Mouse (Mus musculus) midbrain, embryonic 13.5 days (tissue): Measurements from ENCODE around the gene Ptpn4. TPM values are rescaled to one million over a fixed set of nuclear protein-coding genes. Genes with fewer than 3 reads are reported as not detected.

Experiments
- ATAC-seq: fragments of 200-750 bp; cut with Nextera tagmentation; 2 replicates; pipeline ENCODE4 v1.8.0; 2017; ENCODE audit warnings: mild to moderate bottlenecking, moderate TSS enrichment, moderate library complexity
- H3K27ac ChIP-seq: fragments of 300-500 bp; sonication (generic); 2 replicates; pipeline ENCODE4 v1.5.1; 2015; ENCODE audit warnings: inconsistent platforms, mild to moderate bottlenecking, moderate library complexity
- H3K27me3 ChIP-seq: fragments of 300-500 bp; sonication (generic); 2 replicates; pipeline ENCODE4 v1.6.1; 2015; ENCODE audit warnings: mild to moderate bottlenecking, inconsistent platforms
- H3K36me3 ChIP-seq: fragments of 300-500 bp; sonication (generic); 2 replicates; pipeline ENCODE4 v1.6.1; 2015; ENCODE audit warnings: mild to moderate bottlenecking, inconsistent platforms
- H3K4me1 ChIP-seq: fragments of 300-500 bp; sonication (generic); replicated peaks from 2 replicates; pipeline ENCODE4 v1.6.1; 2015; ENCODE audit warnings: inconsistent platforms
- H3K4me2 ChIP-seq: fragments of 300-500 bp; sonication (generic); replicated peaks from 2 replicates; pipeline ENCODE4 v1.6.1; 2015; ENCODE audit warnings: moderate library complexity, mild to moderate bottlenecking, inconsistent platforms
- H3K4me3 ChIP-seq: fragments of 300-500 bp; sonication (generic); replicated peaks from 2 replicates; pipeline ENCODE4 v1.5.1; 2015; ENCODE audit warnings: mild to moderate bottlenecking, inconsistent platforms
- H3K9ac ChIP-seq: fragments of 300-500 bp; sonication (generic); replicated peaks from 2 replicates; pipeline ENCODE4 v1.6.1; 2015; ENCODE audit warnings: mild to moderate bottlenecking, inconsistent platforms
- H3K9me3 ChIP-seq: fragments of 300-500 bp; sonication (generic); 2 replicates; pipeline ENCODE4 v1.6.1; 2016; ENCODE audit warnings: mild to moderate bottlenecking, inconsistent platforms
- WGBS: fragments of 180-500 bp; shearing (Covaris S2); methylation state at CpG from one replicate; pipeline ENCODE4 v1.1.7; 2015; 5-methylcytosine and 5-hydroxymethylcytosine counted together
- polyA plus RNA-seq: library from polyadenylated mRNA; unstranded; fragments of >200 nt; fragmentation: Nextera tagmentation; extraction: Ambion mirVana; gene quantifications from 2 replicates; pipeline ENCODE4 v1.2.1, GENCODE M21; 2015

Gene Ptpn4
- polyA plus RNA-seq, 1 experiment from 2014 or later = 11.8 TPM

- no peak overlapping the region for H3K4me3 ChIP-seq
- peaks cover 15% of the 10 kb centered on the region for H3K36me3 ChIP-seq
- ATAC-seq = no peak
- WGBS = 93% methylated on average over 7 of the region's 7 CpGs
- no peaks in the 10 kb centered on the region for H3K4me1 ChIP-seq
- H3K27me3 ChIP-seq = no peaks in the 10 kb centered on the region
- no peak overlapping the region for H3K4me2 ChIP-seq
- H3K9me3 ChIP-seq = no peaks in the 10 kb centered on the region
- H3K27ac ChIP-seq = no peak overlapping the region
- no peak overlapping the region for H3K9ac ChIP-seq
Observed at GRCm38 (mm10) chr1:119666904-119667303, 170.5 kb downstream of the Ptpn4 start.

GRCm38 (mm10) chr1:119654307-119654706, 183.1 kb downstream of the Ptpn4 start:
- Histone ChIP-seq H3K9me3 (no peaks in the 10 kb centered on the region), H3K27ac (no peak overlapping the region), H3K9ac (no peak overlapping the region), H3K27me3 (no peaks in the 10 kb centered on the region), H3K4me1 (0 out of 2 replicates have a peak, but pooled peaks cover under 1% of the 10 kb centered on the region), H3K4me2 (no peak overlapping the region), H3K4me3 (no peak overlapping the region), H3K36me3 (peaks cover 3% of the 10 kb centered on the region; the same call in 1 of the 2 replicates)
- WGBS = 91% methylated on average over 2 of the region's 2 CpGs
- ATAC-seq = no peak

GRCm38 (mm10) chr1:119650386-119650785, 187.0 kb downstream of the Ptpn4 start:
- H3K36me3 ChIP-seq = no peaks in the 10 kb centered on the region
- no peaks in the 10 kb centered on the region for H3K9me3 ChIP-seq
- 89% methylated on average over 5 of the region's 5 CpGs for WGBS
- H3K4me1 ChIP-seq = peaks cover 18% of the 10 kb centered on the region
- ATAC-seq = no peak
- no peak overlapping the region for H3K27ac ChIP-seq
- H3K27me3 ChIP-seq = no peaks in the 10 kb centered on the region
- H3K9ac ChIP-seq = no peak overlapping the region
- no peak overlapping the region for H3K4me2 ChIP-seq
- H3K4me3 ChIP-seq = no peak overlapping the region

GRCm38 (mm10) chr1:119649627-119650026, 187.8 kb downstream of the Ptpn4 start:
- H3K4me1 ChIP-seq = peaks cover 18% of the 10 kb centered on the region
- no peaks in the 10 kb centered on the region for H3K36me3 ChIP-seq
- no peaks in the 10 kb centered on the region for H3K27me3 ChIP-seq
- H3K4me2 ChIP-seq = no peak overlapping the region
- H3K4me3 ChIP-seq = no peak overlapping the region
- H3K9ac ChIP-seq = no peak overlapping the region
- WGBS = 82% methylated on average over 2 of the region's 2 CpGs
- no peak overlapping the region for H3K27ac ChIP-seq
- ATAC-seq = no peak
- no peaks in the 10 kb centered on the region for H3K9me3 ChIP-seq

DNA sequence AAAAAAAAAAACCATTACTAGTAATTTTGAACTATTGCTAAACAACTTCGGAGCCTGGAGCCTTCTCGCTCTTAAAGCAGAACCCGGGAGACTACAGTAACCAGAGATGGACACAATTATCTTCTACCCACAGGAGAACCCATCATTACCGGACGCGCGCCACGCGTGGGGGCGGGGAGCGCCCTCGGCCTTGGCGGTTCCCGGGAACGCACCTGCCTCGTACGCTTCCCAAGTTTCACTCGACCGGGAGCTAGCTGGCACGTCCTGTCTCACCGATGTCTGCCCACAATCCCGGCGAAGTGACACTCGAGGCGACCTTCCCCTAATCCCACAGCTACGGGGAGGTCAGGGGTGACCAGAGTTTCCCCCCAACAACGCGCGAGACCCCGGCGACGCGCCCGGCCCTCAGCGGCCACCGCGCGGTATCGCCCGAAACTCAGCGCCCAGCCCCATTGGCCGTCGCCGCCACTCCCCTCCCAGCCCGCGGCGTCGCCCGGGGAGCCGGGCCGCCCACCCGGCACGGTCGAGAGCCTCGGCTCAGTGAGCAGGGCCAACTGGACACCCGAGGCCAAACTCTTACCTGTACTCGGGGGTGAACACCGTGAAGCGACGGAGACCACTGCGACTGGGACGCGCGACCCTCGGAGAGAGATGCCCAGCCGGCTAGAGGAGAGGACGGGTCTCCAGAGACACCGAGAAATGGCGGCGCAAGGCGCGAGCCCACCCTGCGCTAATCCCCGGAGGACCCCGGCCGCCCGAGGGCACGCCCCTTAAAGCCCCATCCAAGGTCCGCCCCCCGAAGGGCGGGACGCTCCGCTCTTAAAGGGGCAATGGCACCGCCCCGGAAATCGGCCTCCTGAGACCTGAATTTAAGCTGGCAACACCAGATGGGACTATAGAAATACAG, 189.0 kb downstream of the Ptpn4 start, which contains the start of gene Epb41l5:
TSS of gene Epb41l5 (minus strand) at position 796 of the 907 bp plus-strand sequence.
- H3K9ac ChIP-seq = peak within 1 kb of the TSS; percentile 75
- peak within 1 kb of the TSS; percentile 85 for H3K4me3 ChIP-seq
- H3K9me3 ChIP-seq = no peaks in the 10 kb centered on the region
- under 1% methylated on average over 86 of the region's 86 CpGs for WGBS
- peaks cover 18% of the 10 kb centered on the region for H3K4me1 ChIP-seq
- peak within 1 kb of the TSS; percentile 74 for H3K27ac ChIP-seq
- H3K36me3 ChIP-seq = no peaks in the 10 kb centered on the region
- peak; percentile 96 for ATAC-seq
- no peaks in the 10 kb centered on the region for H3K27me3 ChIP-seq
- H3K4me2 ChIP-seq = peak within 1 kb of the TSS; percentile 78

- H3K27ac ChIP-seq = no peak overlapping the region
- no peak overlapping the region for H3K4me3 ChIP-seq
- ATAC-seq = no peak
- peaks cover 25% of the 10 kb centered on the region for H3K4me1 ChIP-seq
- no peak overlapping the region for H3K4me2 ChIP-seq
- 0 out of 2 replicates have a peak, but pooled peaks cover 3% of the 10 kb centered on the region for H3K36me3 ChIP-seq
- no peaks in the 10 kb centered on the region for H3K27me3 ChIP-seq
- no peak overlapping the region for H3K9ac ChIP-seq
- whole genome bisulfite sequencing = 50% methylated on average over 2 of the region's 2 CpGs
- H3K9me3 ChIP-seq = no peaks in the 10 kb centered on the region
Observed at GRCm38 (mm10) chr1:119646356-119646755, 191.1 kb downstream of the Ptpn4 start.

DNA sequence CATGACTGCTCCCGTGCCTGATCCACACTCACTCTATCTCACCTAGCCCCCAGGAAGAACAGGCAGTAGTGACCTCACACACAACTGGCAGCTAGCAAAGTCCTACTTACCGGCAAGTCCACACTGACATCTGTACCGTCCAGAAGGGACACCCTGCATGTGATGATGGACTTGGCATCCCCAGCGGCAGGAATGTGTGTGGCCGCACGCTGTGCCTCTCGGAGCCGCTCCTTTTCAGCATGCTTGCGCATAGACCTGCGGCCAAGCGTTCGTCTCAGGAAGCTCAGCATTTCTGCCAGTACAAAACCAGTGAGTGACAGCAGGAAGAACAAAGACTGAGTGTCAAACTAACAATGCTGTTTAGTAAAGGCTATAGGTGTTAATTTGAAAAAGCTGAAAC, 195.0 kb downstream of the Ptpn4 start:
- Histone ChIP-seq H3K9ac (no peak overlapping the region), H3K27me3 (no peaks in the 10 kb centered on the region), H3K36me3 (0 out of 2 replicates have a peak, but pooled peaks cover 3% of the 10 kb centered on the region), H3K27ac (no peak overlapping the region), H3K4me1 (peaks cover 14% of the 10 kb centered on the region), H3K9me3 (no peaks in the 10 kb centered on the region), H3K4me3 (no peak overlapping the region), H3K4me2 (no peak overlapping the region)
- peak; percentile 77 for ATAC-seq
- 32% methylated on average over 12 of the region's 12 CpGs for WGBS

- ATAC-seq = no peak
Observed at GRCm38 (mm10) chr1:119641090-119641812, 196.2 kb downstream of the Ptpn4 start.

DNA sequence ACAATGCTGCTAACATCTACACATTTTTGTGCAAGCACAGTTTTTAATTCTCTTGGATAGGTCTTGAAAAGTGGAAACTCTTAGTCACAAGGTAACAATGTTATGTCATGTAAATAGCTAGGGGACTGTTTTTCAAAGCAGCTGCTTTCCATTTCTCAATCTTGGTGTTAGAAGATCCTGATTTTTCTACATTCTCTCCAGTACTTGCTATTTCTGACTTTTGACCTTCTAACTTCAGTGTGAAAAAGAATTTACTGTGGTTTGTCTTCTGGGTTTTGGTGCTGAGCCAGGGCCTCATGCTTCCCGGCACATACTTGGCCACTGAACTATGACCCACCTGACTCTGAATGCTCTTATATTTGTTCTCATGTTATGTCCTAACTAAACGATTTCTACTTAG, 197.4 kb downstream of the Ptpn4 start:
- no peak for ATAC-seq
- no peak overlapping the region for H3K4me2 ChIP-seq
- H3K27ac ChIP-seq = no peak overlapping the region
- 91% methylated on average over 2 of the region's 2 CpGs for WGBS
- H3K4me1 ChIP-seq = peaks cover 8% of the 10 kb centered on the region
- H3K9ac ChIP-seq = no peak overlapping the region
- no peak overlapping the region for H3K4me3 ChIP-seq
- no peaks in the 10 kb centered on the region for H3K27me3 ChIP-seq
- no peaks in the 10 kb centered on the region for H3K9me3 ChIP-seq
- H3K36me3 ChIP-seq = 0 out of 2 replicates have a peak, but pooled peaks cover 3% of the 10 kb centered on the region

More at GRCm38 (mm10) chr1:119641090-119641812, 196.2 kb downstream of the Ptpn4 start:
- Histone ChIP-seq H3K9ac (no peak overlapping the region), H3K4me2 (no peak overlapping the region), H3K27ac (no peak overlapping the region), H3K27me3 (no peaks in the 10 kb centered on the region), H3K4me3 (no peak overlapping the region), H3K36me3 (0 out of 2 replicates have a peak, but pooled peaks cover 3% of the 10 kb centered on the region), H3K9me3 (no peaks in the 10 kb centered on the region), H3K4me1 (peaks cover 8% of the 10 kb centered on the region)

DNA sequence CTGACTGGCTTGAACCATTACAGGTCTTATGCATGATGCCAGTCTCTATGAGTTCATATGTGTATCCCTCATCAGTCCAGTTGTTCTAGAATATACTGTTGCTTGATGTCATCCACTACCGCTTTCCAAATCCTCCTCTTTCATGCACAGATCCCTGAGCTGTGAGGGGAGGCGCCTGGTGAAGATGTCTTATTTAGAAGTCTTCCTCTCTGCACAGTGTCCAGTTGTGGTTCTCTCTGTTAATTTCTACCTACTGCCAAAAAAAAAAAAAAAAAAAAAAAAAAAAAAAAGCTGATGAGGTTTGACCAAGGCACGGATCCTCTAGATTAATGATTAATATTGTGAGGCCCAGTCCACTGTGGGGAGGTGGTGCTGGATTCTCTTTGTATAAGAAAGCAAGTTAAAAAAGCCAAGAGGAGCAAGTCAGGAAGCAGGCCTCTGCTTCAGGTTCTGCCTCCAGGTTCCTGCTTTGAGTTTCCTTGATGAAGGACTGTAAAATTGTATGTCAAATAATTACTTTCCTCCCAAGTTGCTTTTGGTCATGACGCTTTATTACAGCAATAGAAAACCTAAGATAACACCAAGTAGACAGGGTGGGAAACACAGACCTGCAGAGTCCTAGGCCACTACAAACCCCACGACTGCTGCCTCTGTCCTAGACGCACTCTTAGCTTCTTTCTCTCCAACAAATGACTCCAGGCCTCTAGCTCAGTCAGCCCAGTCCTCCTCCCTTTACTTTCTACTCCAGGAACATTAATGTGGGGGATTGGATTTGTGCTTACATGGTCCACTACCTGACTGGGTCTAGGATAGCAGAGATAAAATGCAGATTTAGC, 200.0 kb downstream of the Ptpn4 start:
- H3K9me3 ChIP-seq = no peaks in the 10 kb centered on the region
- no peaks in the 10 kb centered on the region for H3K27me3 ChIP-seq
- no peak overlapping the region for H3K4me2 ChIP-seq
- 92% methylated on average over 6 of the region's 6 CpGs for WGBS
- no peak overlapping the region for H3K4me3 ChIP-seq
- H3K27ac ChIP-seq = no peak overlapping the region
- ATAC-seq = no peak
- no peak overlapping the region for H3K9ac ChIP-seq
- H3K4me1 ChIP-seq = peaks cover 4% of the 10 kb centered on the region
- peaks cover 6% of the 10 kb centered on the region; the same call in 1 of the 2 replicates for H3K36me3 ChIP-seq

- H3K36me3 ChIP-seq = peaks cover 7% of the 10 kb centered on the region
- no peak overlapping the region for H3K9ac ChIP-seq
- H3K4me1 ChIP-seq = no peaks in the 10 kb centered on the region
- no peak overlapping the region for H3K4me2 ChIP-seq
- H3K9me3 ChIP-seq = no peaks in the 10 kb centered on the region
- no peak for ATAC-seq
- no peaks in the 10 kb centered on the region for H3K27me3 ChIP-seq
- H3K4me3 ChIP-seq = no peak overlapping the region
- WGBS = 36% methylated on average over 3 of the region's 3 CpGs
- H3K27ac ChIP-seq = no peak overlapping the region
Observed at GRCm38 (mm10) chr1:119634746-119635145, 202.7 kb downstream of the Ptpn4 start.
